Mouse (Mus musculus) adipocyte (in vitro differentiated cells): ENCODE measurements around the gene Chit1.

Experiments
- DNase-seq: peaks from one replicate; pipeline ENCODE4 v3.0.0-alpha.2; 2016; ENCODE audit warnings: low spot score

Chit1 gene

GRCm38 (mm10) chr1:134098726-134099515, 12.1 kb upstream of the Chit1 start:
- DNase-seq, result peak; percentile 98

- no peak for DNase-seq
Observed at GRCm38 (mm10) chr1:134099516-134100235, 11.4 kb upstream of the Chit1 start.

GRCm38 (mm10) chr1:134100401-134100800, 10.6 kb upstream of the Chit1 start:
- DNase-seq, result no peak

GRCm38 (mm10) chr1:134100928-134101327, 10.1 kb upstream of the Chit1 start:
- no peak for DNase-seq

GRCm38 (mm10) chr1:134101593-134101992, 9.4 kb upstream of the Chit1 start:
- DNase-seq, result no peak

GRCm38 (mm10) chr1:134103861-134104260, 7.2 kb upstream of the Chit1 start:
- peak; percentile 84 for DNase-seq

- DNase-seq, result no peak
Observed at GRCm38 (mm10) chr1:134105043-134105763, 5.8 kb upstream of the Chit1 start.

GRCm38 (mm10) chr1:134105764-134106430, 5.1 kb upstream of the Chit1 start:
- no peak for DNase-seq

GRCm38 (mm10) chr1:134106719-134107118, 4.3 kb upstream of the Chit1 start:
- DNase-seq, result peak; percentile 73

GRCm38 (mm10) chr1:134107777-134108176, 3.3 kb upstream of the Chit1 start:
- no peak for DNase-seq

- no peak for DNase-seq
Observed at GRCm38 (mm10) chr1:134110015-134110414, 1.0 kb upstream of the Chit1 start.

GRCm38 (mm10) chr1:134110449-134110848, 593 bp upstream of the Chit1 start:
- no peak for DNase-seq

- no peak for DNase-seq
Observed at GRCm38 (mm10) chr1:134113560-134113959, 2.5 kb downstream of the Chit1 start.

- DNase-seq, result no peak
Observed at GRCm38 (mm10) chr1:134114018-134114417, 3.0 kb downstream of the Chit1 start.

GRCm38 (mm10) chr1:134114730-134115129, 3.7 kb downstream of the Chit1 start:
- DNase-seq, result no peak

- DNase-seq, result no peak
Observed at GRCm38 (mm10) chr1:134115424-134115823, 4.4 kb downstream of the Chit1 start.

GRCm38 (mm10) chr1:134117110-134117509, 6.1 kb downstream of the Chit1 start:
- no peak for DNase-seq

GRCm38 (mm10) chr1:134120179-134120578, 9.1 kb downstream of the Chit1 start:
- DNase-seq, result peak; percentile 78

GRCm38 (mm10) chr1:134122195-134122594, 11.2 kb downstream of the Chit1 start:
- peak; percentile 28 for DNase-seq

- DNase-seq, result no peak
Observed at GRCm38 (mm10) chr1:134133316-134133715, 22.3 kb downstream of the Chit1 start.

- no peak for DNase-seq
Observed at GRCm38 (mm10) chr1:134136351-134136750, 25.3 kb downstream of the Chit1 start.

GRCm38 (mm10) chr1:134138424-134138823, 27.4 kb downstream of the Chit1 start:
- DNase-seq, result no peak
